Mouse (Mus musculus) lung, postnatal 14 days (tissue): ENCODE measurements around the gene Syt2.

Experiments
- DNase-seq: peaks from one replicate; pipeline ENCODE4 v3.0.0; 2021

The Syt2 gene

DNA sequence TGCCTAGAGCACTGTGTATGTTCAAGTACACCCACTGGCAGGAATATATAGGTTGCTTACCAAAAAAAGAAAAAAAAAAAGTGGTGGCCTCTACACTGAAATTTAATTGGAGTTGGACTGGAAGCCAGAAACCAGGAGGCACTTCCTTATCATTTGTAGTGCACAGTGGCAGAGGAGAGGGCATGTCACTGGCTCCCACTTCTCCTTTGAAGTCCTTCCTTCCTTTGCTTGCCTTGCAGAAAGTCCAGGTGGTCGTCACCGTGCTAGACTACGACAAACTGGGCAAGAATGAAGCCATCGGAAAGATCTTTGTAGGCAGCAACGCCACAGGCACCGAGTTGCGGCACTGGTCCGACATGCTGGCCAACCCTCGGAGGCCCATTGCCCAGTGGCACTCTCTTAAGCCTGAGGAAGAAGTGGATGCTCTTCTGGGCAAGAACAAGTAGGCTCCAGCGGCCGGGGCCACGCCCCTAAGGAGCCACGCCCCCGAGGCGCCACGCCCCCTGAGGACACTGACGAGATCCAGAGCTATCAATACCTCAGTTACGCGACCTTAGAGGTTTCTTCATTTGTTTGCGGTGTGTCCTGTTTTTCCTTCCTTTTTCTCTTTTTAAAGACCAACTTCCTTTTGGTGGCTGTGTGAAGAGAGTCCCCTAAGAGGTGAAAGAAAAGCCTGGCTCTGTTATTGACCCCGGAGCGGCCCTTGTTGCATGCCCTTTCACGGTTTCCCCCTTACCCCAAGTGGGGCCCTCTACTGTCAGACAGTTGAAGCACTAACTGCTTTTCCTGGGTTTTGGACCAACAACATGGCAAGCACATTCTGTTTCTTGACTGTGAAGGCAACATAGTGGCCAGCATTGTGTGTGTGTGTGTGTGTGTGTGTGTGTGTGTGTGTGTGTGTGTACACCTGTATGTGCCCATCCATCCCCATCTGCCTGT lies 101.0 kb downstream of the Syt2 start:
- DNase-seq: peak; percentile 69

- DNase-seq: peak; percentile 67
These were observed 103.4 kb downstream of the Syt2 start for GRCm38 (mm10) chr1:134749889-134750288.

GRCm38 (mm10) chr1:134752447-134752846 lies 106.0 kb downstream of the Syt2 start:
- DNase-seq: no peak

- DNase-seq: peak; percentile 56
These were observed 107.5 kb downstream of the Syt2 start for GRCm38 (mm10) chr1:134753751-134754630.

DNA sequence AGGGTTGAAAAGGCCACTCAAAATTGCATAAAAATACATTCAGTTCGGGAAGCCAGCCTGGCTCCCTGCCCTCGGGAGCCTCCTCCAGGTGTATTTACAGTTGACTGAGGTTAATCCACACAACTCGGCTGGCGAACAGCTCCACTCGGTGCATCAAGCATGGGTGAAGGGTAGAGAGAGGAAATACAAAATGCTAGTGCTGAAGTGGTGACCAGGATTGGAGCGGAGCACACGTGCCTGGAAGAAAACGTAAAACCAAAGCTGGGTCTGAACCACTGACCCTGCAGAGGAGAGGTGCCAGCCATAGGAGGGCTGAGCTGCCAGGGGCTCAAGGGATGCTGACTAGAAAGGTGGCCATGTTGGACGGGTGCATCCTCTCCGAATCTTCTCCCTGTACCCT lies 108.3 kb downstream of the Syt2 start:
- no peak for DNase-seq

DNA sequence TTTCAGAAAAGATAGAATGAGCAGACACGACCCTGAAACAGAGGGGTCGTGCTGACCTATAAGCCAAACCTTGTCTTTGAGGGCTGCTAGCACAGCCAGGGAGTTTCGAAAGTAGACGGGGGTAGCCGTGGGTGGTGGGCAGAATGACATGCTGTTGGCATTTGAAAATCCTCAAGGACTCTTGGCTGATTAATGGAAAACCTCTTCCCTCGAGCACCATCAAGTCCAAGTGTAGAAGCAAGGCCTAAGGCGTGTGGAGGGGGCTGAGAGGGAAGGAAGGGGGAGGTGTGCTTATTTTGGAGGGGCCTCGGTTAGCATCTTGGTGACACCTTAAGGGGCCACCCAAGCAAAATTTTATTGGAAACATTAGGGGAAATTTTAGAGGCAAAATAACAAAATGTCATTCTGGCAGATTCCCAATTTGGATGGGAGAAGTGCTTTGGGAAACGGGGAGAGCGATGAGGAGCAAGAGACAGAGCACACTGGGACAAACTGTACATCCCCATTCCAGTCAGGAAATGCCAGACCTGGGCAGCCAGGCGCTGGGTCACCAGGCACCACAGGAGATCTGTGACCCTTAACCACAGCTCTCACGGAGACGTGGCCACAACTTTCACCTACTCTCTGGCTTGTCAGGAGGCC lies 109.2 kb downstream of the Syt2 start:
- no peak for DNase-seq

DNA sequence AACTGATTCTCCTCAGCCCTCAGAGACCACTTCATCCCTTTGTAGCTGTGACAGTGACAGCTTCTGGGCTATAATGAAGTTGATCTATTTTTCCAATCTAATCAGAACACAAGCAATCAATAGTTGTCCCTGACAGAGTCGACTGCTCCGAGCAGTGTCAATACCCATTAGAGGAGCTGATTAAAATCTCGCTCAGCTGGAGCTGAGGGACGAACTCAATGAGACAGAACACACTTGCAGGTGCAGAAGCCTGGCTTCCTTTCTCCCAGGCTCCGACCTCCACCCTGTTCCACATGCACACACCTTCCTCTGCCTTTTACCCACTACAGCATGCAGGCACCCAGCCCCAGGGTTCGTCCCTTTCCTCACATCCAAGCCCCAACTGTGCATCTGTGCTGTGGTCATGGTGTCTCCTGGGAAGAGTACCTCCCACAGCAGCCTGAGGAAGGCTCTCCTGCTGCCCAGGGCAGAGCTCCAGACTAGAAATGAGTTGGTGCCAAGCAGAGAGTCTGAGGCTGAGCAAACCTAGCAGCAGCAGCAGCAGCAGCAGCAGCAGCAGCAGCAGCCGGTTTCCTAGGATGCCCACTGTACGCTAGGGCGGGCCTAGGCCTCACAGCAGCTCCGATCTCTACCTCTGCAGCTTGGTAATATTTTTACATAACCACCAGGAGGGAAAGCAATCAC lies 109.9 kb downstream of the Syt2 start:
- no peak for DNase-seq

DNA sequence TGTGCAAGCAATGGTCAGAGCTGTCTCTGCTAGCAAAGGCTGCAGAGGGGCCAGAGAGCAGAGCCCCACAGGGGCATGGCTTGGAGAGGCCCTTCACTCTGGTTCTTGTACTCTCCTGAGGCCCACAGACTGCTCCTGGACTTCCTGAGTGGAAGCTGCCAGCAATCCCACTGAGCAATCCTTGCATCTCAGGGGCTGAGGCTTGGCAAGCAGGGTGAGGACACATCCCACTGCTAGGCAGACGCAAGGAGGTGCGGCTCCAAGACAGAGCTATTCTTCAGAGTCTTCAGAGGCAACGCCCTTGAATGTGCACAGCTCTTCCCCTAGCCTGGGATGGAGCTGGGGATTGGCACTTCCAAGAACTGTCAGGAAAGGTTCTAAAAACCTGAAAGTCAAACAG lies 110.8 kb downstream of the Syt2 start:
- no peak for DNase-seq

- no peak for DNase-seq
These were observed 112.7 kb downstream of the Syt2 start for GRCm38 (mm10) chr1:134759133-134759532.

DNA sequence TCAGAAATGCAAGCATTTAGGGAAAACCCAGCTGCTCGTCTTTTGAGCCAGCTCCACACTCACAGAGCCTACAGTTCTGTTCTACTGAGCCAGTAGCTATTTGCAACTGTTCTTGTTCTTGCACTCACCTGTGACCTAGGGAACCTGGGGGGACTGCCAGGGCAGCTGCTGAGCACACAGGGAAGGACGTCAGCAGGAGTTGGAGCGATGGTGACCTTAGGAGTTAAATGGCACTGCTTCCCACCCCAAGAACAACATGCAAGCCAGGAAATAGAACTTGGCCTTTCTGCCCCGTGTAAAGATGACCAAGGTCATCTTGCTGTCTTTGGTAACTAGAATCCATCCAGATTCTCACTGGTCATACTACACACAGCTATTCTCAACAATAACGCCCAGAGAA lies 114.2 kb downstream of the Syt2 start:
- no peak for DNase-seq

- DNase-seq: no peak
These were observed 115.1 kb downstream of the Syt2 start for GRCm38 (mm10) chr1:134761534-134761933.

- DNase-seq: no peak
These were observed 116.8 kb downstream of the Syt2 start for GRCm38 (mm10) chr1:134763250-134763649.

DNA sequence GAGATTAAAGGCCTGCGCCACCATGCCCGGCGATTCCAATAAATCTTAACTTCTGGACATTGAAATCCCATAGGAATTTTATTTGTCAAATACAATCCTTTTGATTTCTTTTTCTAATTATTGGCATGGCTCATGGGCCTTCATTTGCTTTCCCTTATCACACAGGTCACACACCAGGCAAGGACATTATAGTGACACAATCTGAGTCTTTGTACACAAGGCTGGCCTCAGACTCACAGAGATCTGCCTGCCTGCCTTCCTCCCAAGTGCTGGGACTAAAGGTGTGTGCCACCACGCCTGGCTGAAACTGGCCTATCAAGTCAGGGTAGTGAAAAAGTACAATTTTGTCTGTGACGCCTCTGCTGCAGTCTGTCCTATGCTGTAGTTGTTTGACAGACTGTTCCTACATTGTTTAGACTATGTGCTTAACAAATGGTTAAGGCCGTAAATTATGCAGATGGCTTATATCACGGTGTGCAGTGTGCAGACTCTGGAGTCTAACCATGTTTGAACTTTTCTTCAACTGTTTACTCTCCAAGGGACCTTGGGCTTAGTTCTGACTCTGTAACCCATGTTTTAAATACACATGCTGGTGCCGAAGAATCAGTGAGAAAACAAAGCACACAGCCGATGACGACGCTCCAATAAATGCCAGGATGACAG lies 117.4 kb downstream of the Syt2 start:
- DNase-seq: no peak

DNA sequence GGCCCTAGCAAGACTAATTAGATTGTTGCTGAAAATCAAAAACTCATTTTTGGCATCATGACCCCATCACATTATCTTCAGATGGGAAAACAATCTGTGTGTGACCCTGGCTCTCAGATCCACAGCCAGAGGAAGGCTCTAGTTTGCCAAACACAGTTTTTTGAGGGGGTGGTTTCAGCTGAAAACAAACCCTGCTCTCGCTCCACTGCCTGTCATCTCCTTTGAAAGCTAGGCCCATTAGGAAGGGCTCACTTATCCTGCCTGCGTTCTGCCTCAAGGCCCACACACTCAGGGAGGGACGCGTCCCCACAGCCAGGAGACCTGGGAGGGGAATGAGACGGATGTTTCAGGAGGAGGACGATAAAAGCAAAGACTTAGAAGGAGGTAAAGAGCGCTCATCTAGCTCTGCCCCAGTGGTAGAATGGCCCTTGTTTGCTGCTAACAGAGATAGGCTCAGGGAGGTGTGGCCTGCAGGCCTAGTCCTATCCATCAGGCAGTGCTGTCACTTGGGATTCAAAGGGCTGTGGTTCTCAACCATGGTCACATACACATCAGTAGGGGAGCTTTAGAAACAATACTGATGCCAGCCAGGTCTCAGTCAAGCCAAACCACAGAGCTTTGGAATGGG lies 118.5 kb downstream of the Syt2 start:
- DNase-seq: no peak

DNA sequence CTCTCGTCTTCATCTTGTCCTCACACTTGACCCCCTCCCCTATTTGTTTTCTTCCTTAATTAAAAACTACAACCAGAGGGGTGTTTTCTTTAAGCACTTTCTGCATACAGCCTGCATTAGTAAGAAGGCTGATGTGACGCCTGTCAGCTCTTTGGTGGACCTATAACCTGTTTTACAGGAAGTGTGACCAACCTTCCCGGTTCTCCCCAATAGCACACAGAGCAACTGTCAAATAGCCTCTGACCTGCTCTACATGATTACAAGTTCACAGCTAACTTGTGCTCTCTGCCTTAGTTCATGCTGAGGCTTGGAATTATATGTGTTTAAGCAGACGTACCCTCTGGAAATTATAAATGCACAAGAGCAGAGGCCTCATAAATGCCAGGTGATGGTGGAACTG lies 120.0 kb downstream of the Syt2 start:
- DNase-seq: no peak

DNA sequence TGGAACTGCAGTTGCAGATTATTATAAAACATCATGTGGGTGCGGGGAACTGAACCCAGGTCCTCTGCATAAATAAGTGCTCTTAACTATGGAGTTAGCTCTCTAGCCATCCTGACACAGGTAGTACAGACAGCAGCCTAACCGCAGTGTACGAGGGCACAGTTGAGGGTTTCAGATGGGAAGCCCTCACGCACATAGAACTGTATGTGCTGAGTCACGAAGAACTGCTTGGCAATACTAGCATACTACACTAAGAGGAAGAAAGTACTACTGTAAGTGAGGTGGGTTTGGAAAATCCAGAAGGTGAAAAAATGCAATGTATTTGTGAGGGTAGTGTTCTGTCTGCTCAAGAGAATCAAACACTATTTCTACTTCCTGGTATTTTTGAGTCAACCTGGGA lies 123.8 kb downstream of the Syt2 start:
- no peak for DNase-seq

DNA sequence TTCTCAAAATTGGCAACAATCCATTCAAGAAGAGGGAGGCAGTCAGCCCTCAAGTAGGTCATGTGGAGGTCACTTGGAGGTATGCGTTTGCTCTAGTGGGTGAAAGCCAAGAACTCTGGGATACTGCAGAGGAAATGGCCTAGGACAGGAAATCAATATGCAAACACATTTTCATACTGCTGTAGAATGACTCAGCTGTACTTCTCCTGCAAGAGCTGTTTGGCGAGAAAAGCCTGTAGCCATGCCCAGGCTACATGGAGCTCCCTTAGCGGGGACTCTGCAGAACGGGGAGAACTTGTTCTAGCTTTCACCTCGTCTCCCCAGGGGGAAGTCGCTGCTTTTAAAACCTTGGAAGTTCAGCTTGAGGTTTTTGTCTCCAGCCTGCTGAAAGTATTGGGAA lies 124.9 kb downstream of the Syt2 start:
- no peak for DNase-seq

GRCm38 (mm10) chr1:134771999-134772398 lies 125.5 kb downstream of the Syt2 start:
- DNase-seq: no peak

GRCm38 (mm10) chr1:134772821-134773220 lies 126.3 kb downstream of the Syt2 start:
- DNase-seq: no peak

DNA sequence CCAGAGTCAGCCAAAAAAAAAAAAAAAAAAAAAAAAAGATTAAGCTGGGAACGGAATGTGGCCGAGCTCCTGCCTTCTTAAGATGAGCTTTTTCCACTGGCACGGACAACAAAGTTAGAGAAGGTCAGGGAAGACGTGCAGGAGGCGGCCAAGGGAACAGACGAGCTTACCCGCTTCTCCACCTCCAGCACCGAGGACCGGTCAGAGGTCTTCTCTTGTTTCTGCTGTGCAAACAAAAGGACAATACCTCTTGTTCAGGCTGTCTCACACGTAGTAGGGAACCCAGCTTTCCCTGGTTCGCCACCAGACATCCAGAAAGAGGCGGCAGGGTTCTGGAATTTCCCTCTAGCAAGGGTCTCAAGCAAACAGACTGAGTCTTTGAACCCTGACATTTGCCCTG lies 126.8 kb downstream of the Syt2 start:
- DNase-seq: no peak

- no peak for DNase-seq
These were observed 127.8 kb downstream of the Syt2 start for GRCm38 (mm10) chr1:134774247-134774646.
